Mouse (Mus musculus) intestine, embryonic 14.5 days (tissue): Measurements from ENCODE around the gene Map7. TPM values are rescaled to one million over a fixed set of nuclear protein-coding genes. Genes with fewer than 3 reads are reported as not detected.
A peak's percentile ranks its signal among the peaks of the same experiment; 100 is the strongest.

ENCODE experiments used
- ATAC-seq: fragments of 200-750 bp; cut with Nextera tagmentation; replicated peaks from 2 replicates; pipeline ENCODE4 v1.8.0; 2017; ENCODE audit warnings: low read depth, moderate number of reproducible peaks, moderate TSS enrichment, moderate library complexity; ENCODE audit not compliant: low FRiP score, low TSS enrichment
- DNase-seq: peaks from one replicate; pipeline ENCODE4 v3.0.0-alpha.2; 2018; ENCODE audit warnings: low spot score
- H3K27ac ChIP-seq: fragments of 300-500 bp; sonication (generic); 2 replicates; pipeline ENCODE4 v1.5.1; 2014; ENCODE audit warnings: low read depth, mild to moderate bottlenecking, control low read depth
- H3K27me3 ChIP-seq: fragments of 300-500 bp; sonication (generic); replicated peaks from 2 replicates; pipeline ENCODE4 v1.6.1; 2014; ENCODE audit warnings: low read length, control low read depth; ENCODE audit not compliant: control insufficient read depth, insufficient read depth
- H3K36me3 ChIP-seq: fragments of 300-500 bp; sonication (generic); 2 replicates; pipeline ENCODE4 v1.6.1; 2014; ENCODE audit warnings: low read length, control low read depth; ENCODE audit not compliant: control insufficient read depth, insufficient read depth
- H3K4me1 ChIP-seq: fragments of 300-500 bp; sonication (generic); replicated peaks from 2 replicates; pipeline ENCODE4 v1.6.1; 2014; ENCODE audit warnings: low read length, control low read depth, mixed read lengths; ENCODE audit not compliant: control insufficient read depth, insufficient read depth
- H3K4me2 ChIP-seq: fragments of 300-500 bp; sonication (generic); 2 replicates; pipeline ENCODE4 v1.6.1; 2014; ENCODE audit warnings: low read length
- H3K4me3 ChIP-seq: fragments of 300-500 bp; sonication (generic); 2 replicates; pipeline ENCODE4 v1.5.1; 2014; ENCODE audit warnings: low read depth, low read length, control low read depth, mixed read lengths
- H3K9ac ChIP-seq: fragments of 300-500 bp; sonication (generic); 2 replicates; pipeline ENCODE4 v1.6.1; 2014; ENCODE audit warnings: mild to moderate bottlenecking, low read length
- H3K9me3 ChIP-seq: fragments of 300-500 bp; sonication (generic); 2 replicates; pipeline ENCODE4 v1.6.1; 2016; ENCODE audit warnings: low read length, control low read depth; ENCODE audit not compliant: control insufficient read depth
- WGBS: fragments of 180-500 bp; shearing (Covaris S2); extraction: QIAGEN DNeasy Blood & Tissue Kit; methylation state at CpG from one replicate; pipeline ENCODE4 v1.1.7; 2014; 5-methylcytosine and 5-hydroxymethylcytosine counted together
- polyA plus RNA-seq: library from polyadenylated mRNA; unstranded; fragments of >200 nt; fragmentation: Nextera tagmentation; extraction: Ambion mirVana; gene quantifications from 2 replicates; pipeline ENCODE4 v1.2.1, GENCODE M21; 2014

The Map7 gene
- polyA plus RNA-seq, 1 experiment from 2014 or later = 20.1 TPM

DNA sequence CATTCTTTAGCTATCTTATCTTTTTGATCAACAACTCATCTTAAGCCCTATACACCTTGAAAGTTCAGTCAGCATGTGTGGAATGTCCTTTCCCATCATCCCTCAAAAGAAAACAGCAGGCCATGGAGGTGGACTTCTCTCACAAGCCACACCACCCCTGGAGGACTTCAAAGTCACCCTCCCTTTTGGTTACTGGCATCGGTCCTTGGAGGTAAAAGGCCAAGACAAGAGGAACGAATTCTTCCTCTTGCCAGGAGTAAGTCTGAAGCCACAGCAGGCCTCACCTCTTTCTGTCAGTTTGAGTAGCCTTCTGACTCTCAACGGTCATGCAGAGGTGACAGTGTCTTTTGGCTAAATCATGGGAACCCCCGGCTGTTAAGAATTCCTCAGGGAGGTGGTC is 36.1 kb downstream of the Map7 start:
- no peak overlapping the region for H3K9ac ChIP-seq
- no peaks in the 10 kb centered on the region for H3K9me3 ChIP-seq
- H3K4me1 ChIP-seq = no peaks in the 10 kb centered on the region; the same call in 1 of the 2 replicates
- H3K27me3 ChIP-seq = no peaks in the 10 kb centered on the region
- H3K4me2 ChIP-seq = no peak overlapping the region
- no peak overlapping the region for H3K27ac ChIP-seq
- ATAC-seq (no peak), DNase-seq (no peak)
- H3K4me3 ChIP-seq = no peak overlapping the region
- WGBS = 75% methylated on average over 4 of the region's 4 CpGs
- H3K36me3 ChIP-seq = no peaks in the 10 kb centered on the region

DNA sequence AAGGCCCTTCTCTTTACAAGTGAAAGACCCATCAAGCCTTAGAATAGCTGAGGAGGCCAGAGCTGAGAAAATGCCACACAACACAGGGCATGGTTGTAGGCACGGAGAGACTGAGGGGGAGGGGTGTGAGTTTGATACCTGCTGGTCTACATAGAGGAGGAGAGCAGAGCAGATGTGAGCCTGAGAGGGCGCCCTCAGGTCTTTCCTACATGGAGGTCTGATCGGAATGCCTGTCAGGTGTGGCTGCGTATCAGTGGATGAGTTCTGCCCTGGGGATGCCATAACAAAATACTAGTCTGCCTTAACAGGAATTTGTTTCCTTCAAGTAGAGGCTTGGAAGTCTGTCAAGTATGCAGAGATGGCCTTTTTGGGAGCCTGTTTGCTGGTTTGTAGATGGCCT is 37.0 kb downstream of the Map7 start:
- H3K4me3 ChIP-seq = no peak overlapping the region
- no peak overlapping the region for H3K4me2 ChIP-seq
- no peak for DNase-seq
- no peaks in the 10 kb centered on the region for H3K9me3 ChIP-seq
- H3K27me3 ChIP-seq = no peaks in the 10 kb centered on the region
- no peaks in the 10 kb centered on the region for H3K36me3 ChIP-seq
- H3K9ac ChIP-seq = no peak overlapping the region
- H3K27ac ChIP-seq = no peak overlapping the region
- no peak for ATAC-seq
- WGBS = 90% methylated on average over 4 of the region's 4 CpGs
- no peaks in the 10 kb centered on the region; the same call in 1 of the 2 replicates for H3K4me1 ChIP-seq

DNA sequence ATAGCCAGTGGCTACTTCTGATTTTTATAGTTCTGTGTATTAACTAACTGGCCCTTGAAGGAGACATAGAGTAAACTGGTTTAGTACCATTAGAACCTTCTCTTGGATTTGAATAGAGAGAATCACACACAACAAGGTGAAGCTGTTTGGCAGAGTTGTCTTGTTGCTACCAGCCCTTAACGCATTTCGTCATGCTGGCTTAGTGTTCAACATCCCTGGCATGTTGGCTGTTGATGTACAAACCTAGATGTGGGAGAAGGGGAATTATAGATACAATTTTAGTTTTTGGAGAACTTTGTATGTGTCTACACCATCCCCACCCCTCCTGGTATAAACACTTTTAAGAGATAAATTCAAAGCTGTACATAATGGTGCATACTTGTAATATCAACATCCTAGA is 37.5 kb downstream of the Map7 start:
- Histone ChIP-seq H3K27me3 (no peaks in the 10 kb centered on the region), H3K9me3 (no peaks in the 10 kb centered on the region), H3K4me3 (no peak overlapping the region), H3K9ac (no peak overlapping the region), H3K27ac (no peak overlapping the region), H3K36me3 (no peaks in the 10 kb centered on the region), H3K4me1 (no peaks in the 10 kb centered on the region; the same call in 1 of the 2 replicates), H3K4me2 (no peak overlapping the region)
- WGBS = 95% methylated on average over 2 of the region's 2 CpGs
- no peak for ATAC-seq
- no peak for DNase-seq

DNA sequence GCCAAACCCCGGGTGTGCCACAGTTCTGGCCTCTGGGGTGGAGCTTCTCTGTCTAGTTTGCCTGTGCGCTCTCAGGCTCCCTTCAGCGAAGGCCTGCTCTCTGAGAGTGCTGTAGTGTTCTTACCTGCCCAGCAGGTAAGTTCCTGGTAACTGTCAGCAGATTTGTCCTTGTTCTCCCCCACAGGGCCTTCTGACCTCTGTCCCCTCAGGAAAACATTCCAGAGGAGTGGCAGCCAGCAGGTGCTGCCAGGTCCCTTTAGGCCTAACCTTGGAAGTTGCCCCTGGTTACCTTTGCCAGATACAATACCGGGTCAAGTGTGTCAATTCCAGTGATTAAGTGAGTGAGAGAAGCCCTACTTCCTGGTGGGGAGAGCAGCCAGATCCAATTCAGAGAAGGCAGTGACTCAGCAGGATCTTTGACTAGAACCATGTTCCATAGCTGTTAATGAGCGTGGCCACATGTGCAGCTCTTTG is 38.6 kb downstream of the Map7 start:
- DNase-seq (no peak), ATAC-seq (peak; percentile 75)
- WGBS = 71% methylated on average over 5 of the region's 5 CpGs
- 0 out of 2 replicates have a peak overlapping the region, but pooled peaks have one; percentile 18 for H3K27ac ChIP-seq
- no peaks in the 10 kb centered on the region for H3K27me3 ChIP-seq
- H3K36me3 ChIP-seq = no peaks in the 10 kb centered on the region
- no peak overlapping the region for H3K9ac ChIP-seq
- H3K4me2 ChIP-seq = no peak overlapping the region
- no peaks in the 10 kb centered on the region for H3K4me1 ChIP-seq
- H3K4me3 ChIP-seq = no peak overlapping the region
- H3K9me3 ChIP-seq = no peaks in the 10 kb centered on the region

DNA sequence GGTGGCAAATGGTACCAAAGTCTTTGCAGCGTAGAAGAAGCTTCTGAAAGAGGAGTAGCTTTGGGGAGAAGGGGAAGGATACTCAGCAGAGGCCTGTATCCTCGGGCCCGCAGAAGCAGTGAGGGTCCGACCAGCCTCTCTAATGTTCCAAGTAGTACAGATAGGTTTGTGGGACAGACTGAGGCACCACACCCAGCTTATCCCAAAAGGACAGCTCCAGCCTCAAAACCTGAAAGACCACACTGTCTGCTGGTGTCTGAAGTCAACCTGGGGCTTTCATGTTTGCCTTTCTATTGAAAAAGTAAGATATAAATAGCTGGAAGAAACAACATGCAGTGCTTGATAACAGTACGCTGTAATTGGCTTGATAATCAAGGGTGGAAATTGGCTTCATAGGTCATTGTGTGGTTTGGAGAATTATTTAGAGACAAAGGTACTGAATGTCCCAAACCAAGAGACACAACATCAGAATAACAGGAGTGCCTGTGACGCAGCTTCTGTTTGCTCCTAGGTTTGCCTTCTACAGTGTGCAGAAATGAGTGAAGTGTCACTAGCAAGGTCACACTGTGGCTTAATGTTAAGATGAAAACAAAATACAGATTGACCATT is 42.0 kb downstream of the Map7 start:
- no peak overlapping the region for H3K27ac ChIP-seq
- no peaks in the 10 kb centered on the region for H3K27me3 ChIP-seq
- WGBS = 86% methylated on average over 6 of the region's 6 CpGs
- DNase-seq (no peak), ATAC-seq (no peak)
- H3K4me2 ChIP-seq = no peak overlapping the region
- H3K9ac ChIP-seq = no peak overlapping the region
- no peaks in the 10 kb centered on the region for H3K9me3 ChIP-seq
- H3K36me3 ChIP-seq = no peaks in the 10 kb centered on the region
- no peak overlapping the region for H3K4me3 ChIP-seq
- H3K4me1 ChIP-seq = no peaks in the 10 kb centered on the region

DNA sequence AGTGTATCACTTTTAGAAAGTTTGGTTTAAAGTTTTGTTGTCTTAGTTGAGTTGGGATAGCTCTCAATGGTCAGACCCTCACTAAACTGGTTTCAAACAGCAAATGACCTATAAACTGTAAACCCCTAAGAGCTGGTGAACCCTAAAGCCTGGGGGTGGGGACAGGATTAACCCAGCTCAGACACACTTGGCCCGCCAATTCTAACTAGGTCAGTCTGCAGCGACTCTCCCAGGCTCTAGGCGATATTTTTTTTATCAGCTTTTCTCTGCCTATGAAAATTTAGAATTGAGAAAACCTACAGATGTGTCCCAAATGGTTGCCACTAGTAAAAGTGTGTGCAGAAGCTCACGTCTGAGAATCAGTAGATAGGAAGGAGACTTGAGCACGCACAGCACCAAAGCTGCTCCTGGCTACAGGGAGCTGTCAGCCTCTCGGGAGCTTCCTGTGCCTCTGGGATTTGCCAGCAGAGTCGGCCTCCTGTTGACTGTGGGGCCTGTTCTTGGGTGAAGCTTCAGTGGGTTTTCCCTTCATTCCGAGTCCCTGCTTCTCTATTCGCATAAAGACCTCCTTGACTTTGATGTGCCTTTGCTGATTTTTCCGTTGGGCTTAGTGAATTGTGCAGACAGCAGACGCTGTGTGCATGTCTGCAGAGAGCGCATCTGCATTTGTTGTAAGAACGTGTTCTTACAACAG is 46.7 kb downstream of the Map7 start:
- DNase-seq (no peak), ATAC-seq (no peak)
- H3K9me3 ChIP-seq = no peaks in the 10 kb centered on the region
- H3K36me3 ChIP-seq = no peaks in the 10 kb centered on the region
- H3K27me3 ChIP-seq = no peaks in the 10 kb centered on the region
- H3K9ac ChIP-seq = no peak overlapping the region
- H3K27ac ChIP-seq = no peak overlapping the region
- H3K4me1 ChIP-seq = no peaks in the 10 kb centered on the region
- 51% methylated on average over 13 of the region's 13 CpGs for WGBS
- H3K4me3 ChIP-seq = no peak overlapping the region
- no peak overlapping the region for H3K4me2 ChIP-seq

DNA sequence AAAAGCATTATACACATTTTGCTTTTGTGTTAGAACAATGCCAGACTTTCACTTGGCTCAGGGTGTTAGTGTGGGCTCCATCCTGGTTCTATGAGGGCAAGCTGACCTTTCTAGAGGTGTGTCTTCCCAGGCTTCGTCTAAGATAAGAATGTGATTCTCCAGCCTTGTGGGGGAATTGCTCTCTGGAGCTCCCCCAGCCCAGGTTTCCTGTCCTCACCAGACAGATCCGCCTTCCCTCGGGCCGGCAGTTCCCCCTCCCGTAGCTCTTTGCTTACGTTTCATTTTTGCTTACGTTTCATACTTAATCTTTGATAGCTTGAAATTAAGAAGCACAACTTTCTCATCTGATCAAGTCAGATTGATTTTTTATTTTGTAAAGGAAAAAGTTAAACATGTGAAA is 48.8 kb downstream of the Map7 start:
- H3K27me3 ChIP-seq = no peaks in the 10 kb centered on the region
- no peak for ATAC-seq
- no peak overlapping the region for H3K4me2 ChIP-seq
- peaks cover 2% of the 10 kb centered on the region; the same call in 1 of the 2 replicates for H3K4me1 ChIP-seq
- no peaks in the 10 kb centered on the region for H3K9me3 ChIP-seq
- no peaks in the 10 kb centered on the region for H3K36me3 ChIP-seq
- DNase-seq = no peak
- WGBS = 62% methylated on average over 7 of the region's 7 CpGs
- H3K4me3 ChIP-seq = no peak overlapping the region
- H3K9ac ChIP-seq = no peak overlapping the region
- no peak overlapping the region for H3K27ac ChIP-seq

DNA sequence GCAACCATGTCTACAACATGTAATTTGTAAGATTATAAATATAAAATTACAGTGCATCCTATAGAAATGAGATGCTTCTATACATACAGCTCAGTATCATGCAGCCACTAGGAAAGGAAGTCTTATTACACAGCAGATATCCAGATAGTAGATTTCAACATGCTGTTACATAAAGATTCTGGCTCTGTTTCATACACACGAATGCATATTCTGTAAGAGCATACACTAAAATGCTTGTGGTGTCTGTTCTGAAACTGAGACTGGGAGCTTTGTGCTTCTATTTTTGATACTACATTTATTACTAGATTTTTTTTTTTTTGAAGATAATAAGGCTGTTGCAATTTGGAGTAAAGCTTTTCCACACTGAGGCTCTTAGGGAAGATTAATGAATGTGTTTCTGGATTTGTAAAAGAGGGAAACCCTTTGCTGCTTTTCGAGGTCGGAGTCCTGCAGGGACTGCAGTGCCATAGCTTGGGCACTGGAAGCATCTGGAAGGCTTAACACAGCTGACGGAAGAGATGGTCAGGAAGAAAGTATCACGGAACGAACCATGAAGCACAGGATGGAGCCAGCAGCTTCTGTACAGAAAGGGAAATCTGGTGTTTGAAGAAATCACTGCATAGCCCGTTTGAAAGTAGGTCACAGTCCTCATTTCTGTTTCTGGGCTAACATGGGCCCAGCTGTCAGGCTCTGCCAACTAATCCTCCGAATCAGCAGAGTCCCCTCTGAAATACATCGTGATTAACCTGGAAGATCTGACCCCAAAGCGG is 50.9 kb downstream of the Map7 start:
- H3K27me3 ChIP-seq = no peaks in the 10 kb centered on the region
- H3K4me2 ChIP-seq = no peak overlapping the region
- ATAC-seq (no peak), DNase-seq (no peak)
- H3K9me3 ChIP-seq = no peaks in the 10 kb centered on the region
- 72% methylated on average over 10 of the region's 10 CpGs for WGBS
- H3K9ac ChIP-seq = no peak overlapping the region
- H3K4me1 ChIP-seq = peaks cover 4% of the 10 kb centered on the region; the same call in 1 of the 2 replicates
- no peak overlapping the region for H3K4me3 ChIP-seq
- H3K27ac ChIP-seq = no peak overlapping the region
- no peaks in the 10 kb centered on the region for H3K36me3 ChIP-seq
